Mouse (Mus musculus) A20 (cell line): ENCODE measurements around the gene Gm9821.
A peak's percentile ranks its signal among the peaks of the same experiment; 100 is the strongest.

Source experiments
- DNase-seq: peaks from one replicate; pipeline ENCODE4 v3.0.0-alpha.2; 2011; ENCODE audit warnings: low read depth, low spot score

The Gm9821 gene

DNA sequence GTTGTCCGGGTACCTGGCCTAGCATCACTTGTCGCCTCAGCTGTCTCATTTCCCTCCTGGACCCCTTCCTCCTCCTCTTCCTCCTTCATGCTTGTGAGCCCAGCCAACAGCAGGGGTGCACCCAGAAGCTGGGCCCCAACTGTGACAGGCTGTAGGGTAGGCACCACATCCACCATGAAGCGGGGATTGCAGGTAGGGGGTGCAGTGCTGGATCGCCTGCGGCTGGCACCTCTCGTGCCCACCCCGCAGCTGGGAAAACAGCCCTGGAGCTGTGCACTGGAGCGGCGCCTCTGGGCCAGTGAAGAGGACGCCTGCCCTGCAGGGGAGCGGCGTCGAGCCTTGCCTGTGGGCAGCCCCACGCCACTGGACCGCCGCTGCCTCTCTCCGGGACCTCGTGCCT is at the start of gene Gm9821:
TSS of gene Gm9821 (plus strand) at position 221 of the 400 bp plus-strand sequence.
- DNase-seq: no peak

- DNase-seq: no peak
These were observed 47.5 kb upstream of the Gm9821 start for GRCm38 (mm10) chr2:91897968-91898367.

DNA sequence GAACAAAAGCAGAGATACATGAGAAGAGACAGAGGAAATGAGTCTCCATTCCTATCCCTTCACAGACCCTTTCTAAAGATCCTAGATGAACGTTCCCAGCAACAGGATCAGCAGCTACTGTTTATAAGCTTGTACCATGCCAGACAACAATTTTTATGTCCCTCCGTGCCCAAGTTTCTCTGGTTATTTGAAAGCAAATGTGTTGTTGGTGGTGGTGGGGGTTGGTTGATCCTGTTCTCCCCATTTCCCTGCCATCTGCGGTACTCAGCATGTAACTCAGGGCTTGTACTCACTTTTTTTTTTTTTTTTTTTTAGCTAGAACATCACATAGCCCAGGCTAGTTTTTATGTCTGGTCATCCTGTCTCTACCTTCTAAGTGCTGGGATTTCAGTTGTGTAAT is 46.4 kb upstream of the Gm9821 start:
- no peak for DNase-seq

GRCm38 (mm10) chr2:91900431-91900830 is 45.1 kb upstream of the Gm9821 start:
- DNase-seq: no peak

DNA sequence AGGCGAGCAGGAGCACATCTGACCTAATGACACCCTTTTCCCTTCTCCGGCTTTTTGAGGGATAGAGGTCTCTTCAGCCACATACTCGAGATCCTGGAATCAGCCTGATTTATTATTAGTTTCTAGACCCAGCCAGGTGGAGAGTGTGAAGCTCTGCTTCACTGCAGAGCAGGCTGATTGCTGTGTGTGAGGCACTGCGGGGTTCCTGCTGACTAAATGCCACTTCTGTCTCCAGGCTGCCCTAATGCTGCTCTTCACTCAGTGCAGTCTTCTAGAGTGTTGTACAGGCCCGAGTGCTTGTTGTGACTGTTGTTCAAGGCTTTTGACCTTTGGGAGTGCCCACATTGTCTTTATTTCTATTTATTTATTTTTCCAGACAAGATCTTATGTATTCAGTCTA is 43.2 kb upstream of the Gm9821 start:
- DNase-seq: no peak

- DNase-seq: no peak
These were observed 42.2 kb upstream of the Gm9821 start for GRCm38 (mm10) chr2:91903171-91903925.

DNA sequence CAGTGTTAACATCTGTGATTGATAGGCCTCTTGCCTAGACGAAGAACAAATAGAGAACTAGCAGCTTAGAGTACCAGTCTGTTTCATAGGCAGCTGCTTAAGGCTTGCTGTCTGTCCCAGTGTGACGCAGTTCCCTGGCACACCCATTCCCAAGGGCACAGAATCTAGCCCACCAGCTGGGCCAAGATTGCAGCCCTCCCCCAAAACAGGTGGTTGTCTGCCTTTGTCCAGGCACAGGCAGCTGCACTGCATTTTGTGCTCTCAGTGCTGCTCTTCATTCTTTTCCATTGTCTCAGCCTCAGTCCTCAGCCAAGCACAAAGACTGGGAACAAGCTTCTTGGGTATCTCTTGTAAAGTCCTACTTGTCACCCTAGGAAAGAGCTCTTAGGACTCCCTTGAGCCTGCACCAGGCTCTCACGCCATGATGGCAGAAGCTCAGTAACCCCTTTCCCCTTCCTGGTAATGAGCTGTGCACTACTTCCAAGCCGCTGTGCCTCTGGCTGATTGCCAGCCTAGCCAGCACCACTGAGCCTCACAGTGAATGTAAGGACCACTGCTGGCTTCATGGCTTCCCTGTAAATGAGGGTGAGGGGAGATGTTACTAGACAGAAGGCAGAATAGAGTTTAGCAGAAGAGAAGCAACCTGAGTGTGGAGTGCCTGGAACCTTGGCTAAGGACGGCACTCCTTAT is 40.7 kb upstream of the Gm9821 start:
- no peak for DNase-seq

- DNase-seq: no peak
These were observed 39.4 kb upstream of the Gm9821 start for GRCm38 (mm10) chr2:91906141-91906540.

DNA sequence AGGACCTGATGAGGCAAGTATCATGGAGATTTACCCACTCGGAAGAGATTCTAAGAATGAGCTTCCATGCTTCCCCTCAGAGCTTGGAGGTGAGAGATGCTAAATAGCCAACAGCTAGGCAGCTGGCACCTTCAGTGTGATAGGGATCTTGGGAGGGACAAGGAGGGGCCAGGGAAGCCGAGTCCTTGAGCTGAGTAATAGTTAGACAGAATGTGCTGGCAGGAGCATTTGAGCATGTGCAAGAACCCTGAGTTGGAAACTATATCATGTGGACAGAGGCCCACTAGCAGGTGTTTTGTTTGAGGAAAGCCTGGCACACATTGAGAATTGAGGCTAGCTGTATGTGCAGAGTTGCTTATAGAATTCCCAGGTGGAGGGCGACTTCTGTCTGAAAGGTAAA is 32.9 kb upstream of the Gm9821 start:
- no peak for DNase-seq

DNA sequence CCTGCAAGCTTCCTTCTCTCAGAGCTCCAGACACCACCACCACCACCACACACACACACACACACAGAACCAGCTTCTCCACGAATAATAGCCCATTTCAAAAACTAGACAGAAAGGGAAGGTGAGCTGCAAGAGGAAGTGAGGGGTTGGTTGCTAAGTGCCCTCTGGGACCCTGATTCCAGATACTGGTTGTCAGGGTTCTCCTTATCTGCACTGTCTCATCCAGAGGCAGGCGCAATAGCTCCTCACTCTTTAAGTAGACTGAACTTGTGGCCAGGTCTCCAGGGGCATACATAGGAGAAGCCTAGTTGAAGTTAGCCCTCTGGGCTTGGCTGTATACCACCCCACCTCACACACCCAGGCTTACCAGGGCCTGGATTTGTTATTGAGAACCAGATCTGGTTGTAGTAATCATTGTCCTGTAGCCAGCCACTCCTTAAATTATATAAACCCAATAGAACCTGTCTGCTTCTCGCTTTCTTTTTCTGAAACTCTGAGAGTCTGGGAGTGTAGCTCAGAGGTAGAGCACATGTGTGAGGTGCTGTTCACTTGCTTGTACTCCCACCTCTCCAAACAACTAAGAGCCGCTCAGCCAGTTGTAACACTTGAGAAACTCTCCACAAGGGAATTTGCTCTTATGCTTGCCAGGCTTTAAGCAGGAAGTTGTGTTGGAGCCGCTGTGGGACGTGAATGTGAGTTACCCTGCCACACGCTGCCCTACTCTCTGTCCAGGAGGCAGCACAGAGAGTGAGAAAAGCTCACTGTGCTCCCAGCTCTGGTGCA is 32.0 kb upstream of the Gm9821 start:
- no peak for DNase-seq

DNA sequence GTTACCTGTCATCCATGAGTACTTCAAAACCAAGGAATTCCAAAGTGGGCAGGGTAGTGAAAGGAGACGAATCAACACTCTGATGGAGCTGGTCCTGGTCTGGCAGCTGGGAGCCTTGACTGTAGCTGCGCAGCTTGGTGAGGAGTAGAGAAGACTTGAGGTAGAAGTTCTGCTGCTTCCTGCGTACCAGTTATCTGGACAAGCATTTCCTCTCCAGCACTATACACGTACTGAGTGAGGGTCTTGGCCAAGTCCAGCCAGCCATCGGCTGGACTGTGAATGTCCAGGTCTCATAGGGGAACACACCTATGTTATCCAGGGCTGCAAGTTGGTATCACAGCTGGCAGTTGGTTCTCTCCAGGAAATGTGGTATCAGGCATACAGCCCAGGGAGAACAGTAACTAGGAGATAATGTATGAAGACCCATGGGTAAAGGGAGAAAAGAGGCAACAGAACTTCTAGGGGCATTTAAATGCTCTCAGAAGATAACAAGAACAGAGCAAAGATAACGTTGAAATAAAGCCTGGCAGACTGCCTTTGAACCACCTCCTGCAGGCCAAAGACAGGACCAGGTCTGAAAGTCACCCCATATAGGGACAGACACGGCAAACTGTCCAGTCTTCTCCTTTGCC is 29.0 kb upstream of the Gm9821 start:
- DNase-seq: no peak

DNA sequence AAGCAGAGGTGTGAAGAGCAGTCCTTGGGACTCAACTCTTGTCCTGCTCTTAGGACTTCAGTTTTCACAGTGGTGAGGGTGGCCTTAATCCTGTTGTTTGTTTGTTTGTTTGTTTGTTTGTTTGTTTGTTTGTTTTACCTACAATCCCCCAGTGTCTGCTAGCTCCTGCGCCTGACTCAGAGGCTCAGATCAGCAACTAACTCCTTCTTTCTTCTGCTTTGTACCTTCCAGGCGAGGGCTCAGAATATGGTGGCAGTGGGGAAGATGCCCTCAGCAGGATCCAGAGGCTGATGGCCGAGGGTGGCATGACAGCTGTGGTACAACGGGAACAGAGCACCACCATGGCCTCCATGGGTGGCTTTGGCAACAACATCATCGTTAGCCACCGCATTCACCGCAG is 28.4 kb upstream of the Gm9821 start:
- no peak for DNase-seq

- no peak for DNase-seq
These were observed 25.4 kb upstream of the Gm9821 start for GRCm38 (mm10) chr2:91920130-91920529.

GRCm38 (mm10) chr2:91921181-91921789 is 24.2 kb upstream of the Gm9821 start:
- DNase-seq: peak; percentile 19

DNA sequence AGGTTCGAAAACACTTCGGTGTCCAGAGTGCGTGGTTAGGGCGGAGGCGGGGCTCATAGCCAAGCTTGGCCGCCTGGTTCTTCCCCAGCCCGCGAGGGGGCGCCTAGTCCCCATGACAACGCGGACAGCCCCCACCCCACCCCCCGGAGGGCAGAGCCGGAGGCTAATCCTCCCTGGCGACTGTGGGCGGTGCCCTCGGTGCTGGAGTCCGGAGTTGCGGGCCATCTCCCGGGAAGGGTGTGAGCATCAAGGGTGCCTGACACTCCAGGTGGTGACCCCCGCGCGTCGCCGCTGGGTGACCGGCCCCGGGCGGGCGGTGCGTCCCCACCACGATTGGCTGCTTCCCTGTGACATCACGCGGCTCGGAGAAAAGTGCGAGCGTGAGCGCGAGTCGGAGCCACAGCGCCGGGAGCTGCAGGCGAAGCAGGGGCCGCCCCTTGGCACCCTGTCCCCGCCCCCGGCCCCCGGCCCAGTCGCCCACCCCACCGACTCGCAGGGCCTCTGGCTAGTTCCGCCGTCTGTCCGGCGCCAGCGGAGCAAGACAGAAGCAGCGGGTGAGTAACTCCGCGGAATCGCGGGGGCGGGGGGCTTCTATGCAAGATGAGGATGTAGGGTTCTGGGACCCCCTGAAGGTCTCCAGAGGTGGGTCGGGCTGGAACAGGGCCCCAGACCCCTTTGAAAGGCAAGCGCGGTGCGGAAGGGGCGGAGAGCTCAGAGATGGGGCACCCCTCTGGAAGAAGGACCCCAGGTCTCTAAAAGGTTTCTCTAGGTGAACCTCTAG is 23.5 kb upstream of the Gm9821 start:
- DNase-seq: no peak

- DNase-seq: no peak
These were observed 22.7 kb upstream of the Gm9821 start for GRCm38 (mm10) chr2:91922586-91923414.

GRCm38 (mm10) chr2:91923415-91924337 is 21.8 kb upstream of the Gm9821 start:
- DNase-seq: no peak

- no peak for DNase-seq
These were observed 20.8 kb upstream of the Gm9821 start for GRCm38 (mm10) chr2:91924726-91925125.

GRCm38 (mm10) chr2:91925442-91925841 is 20.1 kb upstream of the Gm9821 start:
- DNase-seq: no peak
